Mouse (Mus musculus) CD4-positive, CD25-positive, alpha-beta regulatory T cell, adult 4 months (primary cell): Measurements from ENCODE around the gene Acot12. TPM values are rescaled to one million over a fixed set of nuclear protein-coding genes. Genes with fewer than 3 reads are reported as not detected.

ENCODE experiments used
- ATAC-seq: one replicate; pipeline ENCODE4 v1.8.0; 2017
- polyA plus RNA-seq, 2 experiments: library from polyadenylated mRNA; unstranded; fragments of 100-300 nt; shearing (Covaris generic); gene quantifications; one replicate each; pipeline ENCODE4 v1.2.1; 2017

The Acot12 gene
- polyA plus RNA-seq, 2 experiments from 2014 or later = not detected

DNA sequence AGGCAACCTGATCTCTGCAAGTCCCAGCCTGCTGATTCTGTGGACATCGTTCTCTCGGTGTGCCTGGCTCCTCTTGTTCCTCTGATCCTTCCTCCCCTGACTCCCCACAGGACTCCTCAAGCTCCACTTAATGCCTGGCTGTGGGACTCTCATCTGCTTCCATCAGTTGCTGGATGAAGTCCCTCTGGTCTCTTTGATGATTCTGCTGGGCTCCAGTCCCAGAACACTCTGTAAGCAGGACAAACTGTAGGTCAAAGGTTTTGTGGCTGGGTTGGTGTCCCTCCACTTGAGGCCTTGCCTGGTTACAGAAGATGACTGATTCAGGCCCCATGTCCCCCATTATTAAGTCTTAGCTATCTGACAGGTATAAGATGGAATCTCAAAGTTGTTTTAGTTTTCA, 84.8 kb downstream of the Acot12 start:
- no peak for ATAC-seq

DNA sequence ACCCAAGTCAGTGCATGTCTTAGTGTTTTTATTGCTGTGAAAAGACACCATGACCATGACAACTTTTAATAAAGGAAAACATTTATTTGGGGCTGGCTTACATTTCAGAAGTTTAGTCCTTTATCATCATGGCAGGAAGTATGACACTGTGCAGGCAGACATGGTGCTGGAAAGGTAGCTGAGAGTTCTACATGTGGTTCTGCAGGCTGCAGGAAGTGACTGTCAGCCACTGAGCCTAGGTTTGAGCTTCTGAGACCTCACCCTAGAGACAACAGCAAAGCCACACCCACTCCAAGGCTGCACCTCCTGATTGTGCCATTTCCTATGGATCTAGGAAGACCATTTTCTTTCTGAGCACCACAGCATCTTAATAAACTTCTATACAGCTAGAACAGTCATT, 86.6 kb downstream of the Acot12 start:
- ATAC-seq = peak; percentile 92

Other genes with a start within 250 kb of the Acot12 start
- 10 to 100 TPM; 45.5 to 57.4 TPM for gene Zcchc9, start 66.2 kb downstream of the Acot12 start, polyA plus RNA-seq
- not detected for gene Ckmt2, start 135.4 kb downstream of the Acot12 start, polyA plus RNA-seq